In genomic region chr5:146288048-146288501, GRCm38 (mm10) we compare ENCODE assay signal across 14 mouse cellular contexts. TPM values are rescaled to one million over a fixed set of nuclear protein-coding genes. Genes with fewer than 3 reads are reported as not detected.
A peak's percentile ranks its signal among the peaks of the same experiment; 100 is the strongest.
DNase-seq lines count a peak whose midpoint lies in the region; ATAC-seq lines count a peak whose summit lies in the region.
"Had no signal": no experiment of that assay in that cellular context is flagged by ENCODE, and none has a peak within 500 bp of the region (broad histone marks: within the 10 kb centered on the region; RNA-seq: fewer than 3 reads in every experiment).

No protein-coding gene starts in this region.

- intact Hi-C loops in left cerebral cortex, postnatal 4 days (cut with DNase I): loop anchor here (10.0 kb wide), 1 partner anchor 53 kb away; the partner anchor contains the start of gene Cdk8

- peaks cover 74% of the 10 kb centered on the region for H3K36me3 ChIP-seq in hindbrain, embryonic 14.5 days (replicated peaks; ENCODE audit: control insufficient read depth, insufficient read depth)

- WGBS in hindbrain, embryonic 14.5 days: 87% methylated on average over 13 of the region's 13 CpGs

- peak; percentile 20 for DNase-seq in gastrocnemius, adult 18-20 months (ENCODE audit: low spot score)
- DNase-seq in gastrocnemius, postnatal 25 days: no peak
- peak; percentile 38 to 39 for DNase-seq in layer of hippocampus, adult 8-10 months (ENCODE audit: low spot score in 2 of 2)
- no peak for DNase-seq in layer of hippocampus, postnatal 10 days (ENCODE audit: low spot score in 2 of 2)
- DNase-seq in cerebellum, adult 9-10 months: peak; percentile 36
- DNase-seq in left cerebral cortex, postnatal 4 days: peak; percentile 35
- no peak for DNase-seq in adrenal gland, postnatal 10 days
- DNase-seq in hindbrain, embryonic 14.5 days (ENCODE audit: low spot score): no peak
- DNase-seq: adrenal gland, adult 8-10 months; gastrocnemius, postnatal 36 days had no signal

- ATAC-seq in hindbrain, embryonic 14.5 days (ENCODE audit: low FRiP score): no peak
- ATAC-seq: Patski had no signal

- no peaks in the 10 kb centered on the region for H3K9me3 ChIP-seq in hindbrain, embryonic 14.5 days (ENCODE audit: control insufficient read depth, low read length)
- H3K9me3 ChIP-seq: hindbrain, embryonic 15.5 days; limb, embryonic 13.5 days had no signal

- H3K27me3 ChIP-seq in hindbrain, embryonic 14.5 days (ENCODE audit: control insufficient read depth, insufficient read depth, low read length): no peaks in the 10 kb centered on the region
- H3K27me3 ChIP-seq: hindbrain, embryonic 15.5 days; limb, embryonic 13.5 days; Patski had no signal

- H3K4me2 ChIP-seq in hindbrain, embryonic 14.5 days (replicated peaks): no peak overlapping the region
- H3K4me2 ChIP-seq: hindbrain, embryonic 15.5 days; limb, embryonic 13.5 days had no signal

- H3K27ac ChIP-seq in hindbrain, embryonic 14.5 days: no peak overlapping the region
- H3K27ac ChIP-seq: hindbrain, embryonic 15.5 days; limb, embryonic 13.5 days had no signal

- no peak overlapping the region for H3K4me3 ChIP-seq in hindbrain, embryonic 14.5 days (replicated peaks; ENCODE audit: low read length)
- H3K4me3 ChIP-seq: erythroblast, embryonic 14.5 days; hindbrain, embryonic 15.5 days; limb, embryonic 13.5 days had no signal

- H3K9ac ChIP-seq in hindbrain, embryonic 14.5 days: no peak overlapping the region
- H3K9ac ChIP-seq: hindbrain, embryonic 15.5 days; limb, embryonic 13.5 days had no signal

- no peaks in the 10 kb centered on the region for H3K4me1 ChIP-seq in hindbrain, embryonic 14.5 days (replicated peaks; ENCODE audit: control insufficient read depth, insufficient read depth, low read length)
- H3K4me1 ChIP-seq: hindbrain, embryonic 15.5 days; limb, embryonic 13.5 days had no signal

RNA-seq across cellular contexts. Expression of gene Cdk8, which starts 57.0 kb away (rescaled TPM):
- 10 to 100 TPM; 14.9 to 17.5 TPM for total RNA-seq in gastrocnemius, adult 18-20 months (2021)
- total RNA-seq in gastrocnemius, postnatal 25 days (2021): 10 to 100 TPM; 15.1 to 15.5 TPM
- total RNA-seq in layer of hippocampus, adult 8-10 months (2022): 10 to 100 TPM; 37.7 to 47.3 (median 42.7) TPM
- total RNA-seq in layer of hippocampus, postnatal 10 days (2021): 10 to 100 TPM; 55.0 to 56.3 TPM
- 10 to 100 TPM; 56.0 to 57.1 TPM for total RNA-seq in left cerebral cortex, postnatal 4 days (2021)
- 10 to 100 TPM; 48.6 to 62.1 TPM for total RNA-seq in adrenal gland, postnatal 10 days (2021)
- polyA plus RNA-seq in hindbrain, embryonic 14.5 days (2014; fragmentation: Nextera tagmentation; extraction: Ambion mirVana): 25.7 and 31.6 TPM in 2 replicates

Comparison
In these comparisons a context has a peak if more than half of its experiments do, and no peak if none do; other contexts are left out.
1. DNase-seq: peak in gastrocnemius, adult 18-20 months (single experiment), layer of hippocampus, adult 8-10 months (2 of 2), cerebellum, adult 9-10 months (single experiment) and left cerebral cortex, postnatal 4 days (single experiment); none in gastrocnemius, postnatal 25 days (single experiment), layer of hippocampus, postnatal 10 days (0 of 2), adrenal gland, postnatal 10 days (single experiment) and hindbrain, embryonic 14.5 days (single experiment).